Mouse (Mus musculus) ovary, postnatal 36 days (tissue): Measurements from ENCODE around the gene Pilra.
A peak's percentile ranks its signal among the peaks of the same experiment; 100 is the strongest.
"Not testable (repeated sequence)": the region's sequence is repeated elsewhere in the genome, so short reads cannot be mapped to it uniquely, and the experiment has no call there.

Experiments used
- DNase-seq: peaks from one replicate; pipeline ENCODE4 v3.0.0; 2022; ENCODE audit warnings: low spot score, mixed read lengths

Gene Pilra

DNA sequence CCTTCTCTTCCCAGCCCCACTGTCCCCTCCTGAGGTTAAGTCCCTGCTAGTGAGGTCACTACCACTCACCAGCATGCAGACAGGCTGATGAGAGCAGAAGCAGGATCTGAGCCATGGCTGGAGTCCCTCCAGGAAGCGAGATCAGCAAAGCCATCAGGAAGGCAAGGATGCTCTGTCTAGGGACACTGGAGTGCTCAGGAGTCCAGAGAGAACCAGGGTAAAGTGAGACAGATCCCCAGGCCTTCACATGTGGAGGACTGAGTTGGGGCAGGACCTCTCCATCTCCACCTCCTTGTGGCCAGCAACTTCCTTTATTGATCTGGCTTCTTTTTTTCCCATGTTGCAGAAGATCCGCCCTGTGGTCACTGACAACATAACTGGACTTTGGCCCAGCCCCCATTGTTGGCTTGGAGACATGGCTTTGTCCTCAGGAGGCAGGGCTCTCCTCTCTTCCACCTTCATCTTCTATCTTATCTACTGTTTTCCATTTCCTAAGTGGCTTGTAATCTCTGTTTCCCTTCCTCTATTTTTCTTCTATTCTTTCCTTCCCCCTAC lies at the start of gene Pilra:
Gene Pilra (minus strand): TSS at position 316 of the 555 bp plus-strand sequence.
- DNase-seq: not testable (repeated sequence)

DNA sequence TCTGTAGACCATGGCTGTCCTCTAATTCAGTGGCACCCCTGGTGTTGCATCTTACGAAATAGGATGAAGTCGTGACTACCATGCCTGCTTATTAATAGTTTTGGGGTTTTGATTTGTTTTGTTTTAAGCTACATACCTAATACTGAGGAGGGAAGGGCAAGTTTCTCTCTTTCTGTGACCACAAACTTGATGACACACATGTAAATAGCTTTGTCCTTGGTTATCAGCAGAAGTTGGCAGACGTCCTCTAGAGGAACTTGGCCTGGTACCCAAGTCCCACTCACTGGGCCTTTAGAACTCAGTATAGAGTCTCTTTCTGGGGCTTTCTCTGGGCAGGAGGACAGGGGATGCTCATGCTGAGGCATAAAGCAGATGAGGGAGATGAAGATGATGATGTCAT lies 47.3 kb upstream of the Pilra start:
- DNase-seq: no peak

DNA sequence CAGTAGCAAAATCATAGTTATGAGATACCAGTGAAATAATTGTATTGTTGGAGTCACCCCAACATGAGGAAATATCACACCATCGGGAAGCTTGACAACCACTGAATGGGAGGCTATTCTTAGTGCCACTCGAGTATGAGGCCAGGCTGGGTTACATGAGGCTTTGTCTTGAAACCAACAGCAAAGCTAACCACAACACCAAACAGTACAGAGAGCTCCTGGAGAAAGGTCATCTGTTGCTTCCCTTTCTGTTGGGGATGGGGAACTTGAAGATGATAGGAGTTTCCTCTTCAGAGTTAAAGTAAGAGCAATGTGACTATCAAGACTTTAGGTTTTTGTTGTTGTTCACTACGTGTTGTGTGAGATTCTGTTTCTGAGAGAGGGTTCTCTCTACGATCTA lies 46.8 kb upstream of the Pilra start:
- no peak for DNase-seq

DNA sequence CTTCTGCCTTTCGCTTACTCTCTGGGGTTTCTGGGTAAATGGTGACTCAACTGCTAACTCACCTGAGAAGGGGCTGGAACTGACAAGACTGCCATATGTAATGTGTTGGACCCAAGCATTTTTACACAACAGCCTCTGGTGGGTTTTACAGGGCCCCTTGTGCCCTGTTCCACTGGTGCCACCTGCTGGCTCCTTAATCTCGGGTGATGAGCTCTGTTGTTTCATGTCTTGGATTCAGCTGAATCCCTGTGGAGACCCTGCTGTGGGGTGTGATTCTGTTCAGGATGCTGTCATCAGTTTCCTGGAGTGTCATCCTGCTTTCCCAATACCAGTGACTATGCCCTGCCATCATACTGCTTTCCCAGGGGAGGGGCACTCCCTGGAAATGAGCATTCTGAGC lies 41.8 kb upstream of the Pilra start:
- peak; percentile 15 for DNase-seq

DNA sequence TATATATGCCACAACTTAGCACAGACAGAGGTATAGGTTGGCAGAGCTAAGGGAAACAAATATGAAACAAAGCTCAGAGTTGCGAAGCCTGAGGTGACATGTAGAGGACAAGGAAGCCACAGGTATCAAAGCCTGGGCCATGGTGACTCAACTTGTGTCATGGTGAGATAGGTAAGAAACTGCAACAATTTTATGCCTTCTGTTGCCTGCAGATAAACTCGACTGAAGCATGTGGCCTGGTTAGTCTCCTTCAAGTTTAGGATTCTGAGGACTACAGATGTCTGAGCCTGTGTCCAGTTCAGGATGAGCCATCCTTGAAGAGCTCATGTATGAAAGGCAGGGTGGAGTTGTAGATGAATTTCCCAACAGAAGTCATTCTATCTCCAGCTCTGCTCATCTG lies 39.0 kb upstream of the Pilra start:
- no peak for DNase-seq

DNA sequence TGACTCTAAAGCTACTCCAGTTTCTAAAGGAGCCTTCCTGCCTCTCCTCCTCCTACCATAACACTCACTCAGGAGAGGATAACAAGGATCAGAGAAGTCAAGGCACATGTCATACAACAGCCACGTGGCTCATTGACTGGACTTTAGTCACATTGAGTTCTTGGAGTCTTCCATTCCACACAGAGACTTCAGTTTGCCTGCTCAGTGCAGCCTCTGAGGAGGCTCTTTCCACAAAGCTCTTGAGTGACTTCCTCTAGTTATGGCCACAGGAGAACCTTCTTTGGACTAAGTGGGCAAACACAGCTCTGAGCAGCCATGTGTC lies 36.3 kb upstream of the Pilra start:
- DNase-seq: not testable (repeated sequence)

DNA sequence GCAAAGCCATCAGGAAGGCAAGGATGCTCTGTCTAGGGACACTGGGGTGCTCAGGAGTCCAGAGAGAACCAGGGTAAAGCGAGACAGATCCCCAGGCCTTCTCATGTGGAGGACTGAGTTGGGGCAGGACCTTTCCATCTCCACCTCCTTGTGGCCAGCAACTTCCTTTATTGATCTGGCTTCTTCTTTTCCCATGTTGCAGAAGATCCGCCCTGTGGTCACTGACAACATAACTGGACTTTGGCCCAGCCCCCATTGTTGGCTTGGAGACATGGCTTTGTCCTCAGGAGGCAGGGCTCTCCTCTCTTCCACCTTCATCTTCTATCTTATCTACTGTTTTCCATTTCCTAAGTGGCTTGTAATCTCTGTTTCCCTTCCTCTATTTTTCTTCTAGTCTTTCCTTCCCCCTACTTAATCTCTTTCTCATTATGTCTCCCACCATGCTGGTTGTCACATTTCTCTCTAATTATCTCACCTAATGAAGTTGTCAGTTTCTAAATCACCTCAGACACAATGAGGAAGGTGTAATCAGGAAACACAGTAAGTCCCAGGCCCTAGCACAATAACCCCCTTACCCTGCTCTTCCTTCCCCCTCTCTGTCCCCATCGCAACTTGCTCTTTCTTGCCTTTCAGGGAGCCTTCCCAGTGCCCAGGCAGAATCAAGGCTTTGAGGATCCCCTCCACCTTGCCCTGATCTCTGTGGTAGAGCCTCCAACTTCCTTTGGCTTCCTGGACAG lies 35.7 kb upstream of the Pilra start, which contains the start of gene Pilrb2:
Gene Pilrb2 (minus strand): TSS at position 172 of the 737 bp plus-strand sequence.
- DNase-seq: not testable (repeated sequence)

DNA sequence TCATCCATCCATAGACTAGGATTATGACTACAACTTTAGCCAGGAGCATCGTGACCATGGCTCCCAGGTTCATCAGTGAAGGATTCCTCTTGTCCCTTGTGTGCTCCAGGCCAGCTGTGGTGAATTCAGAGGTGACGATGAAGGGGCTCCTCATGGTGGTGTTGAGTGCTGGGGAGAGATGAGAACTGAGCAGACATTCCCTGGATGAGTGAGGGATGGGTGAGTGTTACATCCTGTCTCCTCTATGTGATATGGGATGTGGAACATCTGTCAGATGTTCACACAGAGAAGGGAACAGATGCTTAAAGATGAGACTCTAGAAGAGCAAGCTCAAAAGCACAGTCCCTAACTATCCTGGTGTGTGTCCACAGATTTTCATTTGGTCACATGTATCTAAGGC lies 32.5 kb upstream of the Pilra start:
- DNase-seq: not testable (repeated sequence)

DNA sequence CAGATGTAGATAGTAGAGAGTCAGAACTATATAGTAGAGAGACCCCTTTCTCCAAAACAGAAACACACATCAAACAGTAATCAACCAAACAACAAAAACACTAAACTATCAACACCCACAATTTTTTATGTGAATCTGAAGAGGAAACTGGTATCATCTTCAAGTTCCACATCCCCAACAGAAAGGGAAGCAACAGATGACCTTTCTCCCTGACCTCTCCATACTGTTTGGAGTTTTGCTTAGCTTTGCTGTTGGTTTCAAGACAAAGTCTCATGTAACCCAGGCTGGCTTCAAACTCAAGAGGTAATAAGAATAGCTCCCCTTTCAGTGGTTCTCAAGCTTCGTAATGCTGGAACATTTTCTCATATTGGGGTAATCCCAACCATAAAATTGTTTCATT lies 27.9 kb upstream of the Pilra start:
- DNase-seq: not testable (repeated sequence)

DNA sequence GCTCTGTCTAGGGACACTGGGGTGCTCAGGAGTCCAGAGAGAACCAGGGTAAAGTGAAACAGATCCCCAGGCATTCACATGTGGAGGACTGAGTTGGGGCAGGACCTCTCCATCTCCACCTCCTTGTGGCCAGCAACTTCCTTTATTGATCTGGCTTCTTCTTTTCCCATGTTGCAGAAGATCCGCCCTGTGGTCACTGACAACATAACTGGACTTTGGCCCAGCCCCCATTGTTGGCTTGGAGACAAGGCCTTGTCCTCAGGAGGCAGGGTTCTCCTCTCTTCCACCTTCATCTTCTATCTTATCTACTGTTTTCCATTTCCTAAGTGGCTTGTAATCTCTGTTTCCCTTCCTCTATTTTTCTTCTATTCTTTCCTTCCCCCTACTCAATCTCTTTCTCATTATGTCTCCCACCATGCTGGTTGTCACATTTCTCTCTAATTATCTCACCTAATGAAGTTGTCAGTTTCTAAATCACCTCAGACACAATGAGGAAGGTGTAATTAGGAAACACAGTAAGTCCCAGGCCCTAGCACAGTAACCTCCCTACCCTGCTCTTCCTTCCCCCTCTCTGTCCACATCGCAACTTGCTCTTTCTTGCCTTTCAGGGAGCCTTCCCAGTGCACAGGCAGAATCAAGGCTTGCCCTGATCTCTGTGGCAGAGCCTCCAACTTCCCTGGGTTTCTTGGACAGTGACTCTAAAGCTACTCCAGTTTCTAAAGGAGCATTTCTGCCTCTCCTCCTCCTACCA lies 22.1 kb upstream of the Pilra start, which contains the start of gene Pilrb1:
Gene Pilrb1 (minus strand): TSS at position 147 of the 751 bp plus-strand sequence.
- DNase-seq: not testable (repeated sequence)

DNA sequence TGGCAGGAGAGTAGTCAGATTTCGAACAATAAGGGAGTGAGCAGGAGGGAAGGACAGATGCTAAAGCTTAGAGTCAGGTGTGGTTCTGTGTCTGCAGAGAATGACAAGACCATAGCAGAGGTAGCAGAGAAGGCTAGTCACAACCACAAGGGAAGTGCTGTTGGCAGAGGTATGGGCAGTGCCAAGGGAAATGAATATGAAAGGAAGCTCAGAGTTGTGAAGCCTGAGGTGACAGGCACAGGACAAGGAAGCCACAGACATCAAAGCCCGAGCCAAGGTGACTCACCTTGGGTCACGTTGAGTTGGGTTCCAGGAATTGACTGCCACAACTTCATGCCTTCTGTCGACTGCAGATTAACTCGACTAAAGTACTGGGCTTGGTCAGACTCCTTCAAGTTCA lies 20.8 kb upstream of the Pilra start:
- DNase-seq: not testable (repeated sequence)

DNA sequence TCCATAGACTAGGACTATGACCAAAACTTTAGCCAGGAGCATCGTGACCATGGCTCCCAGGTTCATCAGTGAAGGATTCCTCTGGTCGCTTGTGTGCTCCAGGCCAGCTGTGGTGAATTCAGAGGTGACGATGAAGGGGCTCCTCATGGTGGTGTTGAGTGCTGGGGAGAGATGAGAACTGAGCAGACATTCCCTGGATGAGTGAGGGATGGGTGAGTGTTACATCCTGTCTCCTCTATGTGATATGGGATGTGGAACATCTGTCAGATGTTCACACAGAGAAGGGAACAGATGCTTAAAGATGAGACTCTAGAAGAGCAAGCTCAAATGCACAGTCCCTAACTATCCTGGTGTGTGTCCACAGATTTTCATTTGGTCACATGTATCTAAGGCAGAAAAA lies 18.8 kb upstream of the Pilra start:
- not testable (repeated sequence) for DNase-seq

DNA sequence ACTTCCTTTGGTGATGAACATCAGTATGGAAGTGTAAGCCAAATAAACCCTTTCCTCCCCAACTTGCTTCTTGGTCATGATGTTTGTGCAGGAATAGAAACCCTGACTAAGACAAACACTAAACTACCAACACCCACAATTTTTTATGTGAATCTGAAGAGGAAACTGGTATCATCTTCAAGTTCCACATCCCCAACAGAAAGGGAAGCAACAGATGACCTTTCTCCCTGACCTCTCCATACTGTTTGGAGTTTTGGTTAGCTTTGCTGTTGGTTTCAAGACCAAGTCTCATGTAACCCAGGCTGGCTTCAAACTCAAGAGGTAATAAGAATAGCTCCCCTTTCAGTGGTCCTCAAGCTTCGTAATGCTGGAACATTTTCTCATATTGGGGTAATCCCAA lies 14.2 kb upstream of the Pilra start:
- not testable (repeated sequence) for DNase-seq

DNA sequence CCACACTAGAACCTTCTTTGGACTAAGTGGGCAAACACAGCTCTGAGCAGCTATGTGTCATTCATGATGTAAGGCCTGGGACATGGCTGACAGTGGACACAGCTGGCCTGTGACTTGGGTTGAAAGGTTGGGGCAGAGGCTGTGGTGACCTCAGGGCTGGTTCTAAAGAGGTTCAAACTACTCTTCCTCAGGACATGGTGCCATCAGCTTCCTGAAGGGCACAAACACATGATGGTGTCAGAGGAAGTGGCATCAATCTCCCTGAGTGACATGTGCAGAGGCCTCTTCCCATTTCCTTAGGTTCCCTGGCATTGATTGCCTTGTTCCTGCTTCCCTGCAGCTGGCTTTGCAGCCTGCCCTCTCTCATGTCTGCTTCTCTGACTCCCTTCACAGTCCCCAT lies 1.0 kb upstream of the Pilra start:
- DNase-seq: not testable (repeated sequence)

DNA sequence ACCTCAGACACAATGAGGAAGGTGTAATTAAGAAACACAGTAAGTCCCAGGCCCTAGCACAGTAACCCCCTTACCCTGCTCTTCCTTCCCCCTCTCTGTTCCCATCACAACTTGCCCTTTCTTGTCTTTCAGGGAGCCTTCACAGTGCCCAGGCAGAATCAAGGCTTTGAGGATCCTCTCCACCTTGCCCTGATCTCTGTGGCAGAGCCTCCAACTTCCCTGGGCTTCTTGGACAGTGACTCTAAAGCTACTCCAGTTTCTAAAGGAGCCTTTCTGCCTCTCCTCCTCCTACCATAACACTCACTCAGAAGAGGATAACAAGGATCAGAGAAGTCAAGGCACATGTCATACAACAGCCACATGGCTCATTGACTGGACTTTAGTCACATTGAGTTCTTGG lies 530 bp upstream of the Pilra start:
- DNase-seq: no peak

DNA sequence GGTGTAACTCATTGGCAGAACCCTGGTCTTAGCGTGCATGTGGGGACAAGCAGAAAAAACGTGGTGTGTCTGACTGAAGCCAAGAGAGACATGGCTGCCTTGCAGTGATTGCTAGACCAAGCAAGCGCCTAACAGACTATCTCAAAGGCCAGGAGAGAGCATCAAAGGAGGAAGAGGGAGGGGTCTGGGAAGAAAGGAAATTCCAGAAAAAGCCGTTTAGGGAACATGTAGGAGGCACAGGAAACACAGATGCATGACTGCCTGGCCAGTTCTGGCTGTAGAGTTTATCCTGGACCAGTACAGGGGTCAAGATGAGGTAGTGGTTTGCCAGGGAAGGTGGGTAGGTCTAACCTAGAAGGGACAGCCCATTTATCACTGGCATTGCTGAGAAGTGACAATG lies 2.6 kb downstream of the Pilra start:
- DNase-seq: no peak

DNA sequence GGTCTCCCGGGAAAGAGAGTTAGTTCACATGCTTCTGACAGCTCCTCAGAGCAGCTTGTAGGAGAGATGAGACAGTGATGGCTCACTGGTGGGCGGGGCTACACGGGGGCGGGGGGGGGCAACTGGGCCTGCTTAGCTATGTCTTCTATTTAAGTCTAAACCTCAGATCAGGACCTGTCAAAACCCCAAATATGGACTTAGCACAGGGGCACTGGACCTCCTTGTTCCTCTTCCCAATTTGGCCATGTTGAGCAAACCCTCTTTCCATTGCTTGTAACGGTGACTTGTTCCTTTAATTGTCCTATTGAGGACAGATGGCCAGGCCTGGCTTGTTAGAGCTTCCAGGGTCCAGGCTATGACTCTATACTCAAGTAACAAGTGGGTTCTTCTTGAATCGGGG lies 4.6 kb downstream of the Pilra start:
- DNase-seq: no peak

DNA sequence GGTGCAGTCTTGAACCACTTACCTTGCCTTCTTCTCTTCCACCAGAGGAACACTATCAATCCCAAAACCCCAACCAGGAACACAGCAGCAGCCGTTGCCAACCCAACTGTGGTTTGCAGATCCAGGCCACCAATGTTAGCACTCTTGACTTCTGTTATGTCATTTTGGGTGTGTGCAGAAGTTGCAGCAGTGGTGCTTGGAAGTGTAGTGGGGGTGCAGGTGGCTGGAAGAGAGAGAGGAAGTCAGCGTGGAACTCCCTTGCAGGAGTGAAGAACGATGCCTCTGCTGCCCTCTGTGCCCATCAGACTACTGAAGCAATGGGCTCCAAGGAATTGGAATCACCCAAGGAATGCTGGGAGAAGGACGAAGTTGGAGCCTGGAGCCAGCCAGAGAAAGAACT lies 5.0 kb downstream of the Pilra start:
- DNase-seq: no peak

DNA sequence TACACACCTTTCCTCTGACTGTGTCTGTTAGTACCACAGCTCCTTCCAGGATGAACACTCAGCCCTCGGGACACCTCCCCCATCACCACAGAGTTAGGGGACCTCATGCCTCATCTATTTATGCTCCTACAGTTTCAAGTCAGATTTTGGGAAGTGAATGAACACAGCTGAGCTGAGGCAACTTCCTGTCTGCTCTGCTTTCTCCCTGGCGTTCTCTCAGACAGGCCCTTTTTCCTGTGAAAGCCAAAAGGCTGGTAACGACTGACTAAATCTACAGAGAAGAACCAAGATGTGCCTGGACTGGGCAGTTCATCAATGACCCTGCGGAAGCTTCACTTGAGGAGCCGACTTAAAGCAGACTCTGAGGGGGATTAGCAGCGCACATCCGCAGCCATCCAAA lies 5.8 kb downstream of the Pilra start:
- DNase-seq: no peak

DNA sequence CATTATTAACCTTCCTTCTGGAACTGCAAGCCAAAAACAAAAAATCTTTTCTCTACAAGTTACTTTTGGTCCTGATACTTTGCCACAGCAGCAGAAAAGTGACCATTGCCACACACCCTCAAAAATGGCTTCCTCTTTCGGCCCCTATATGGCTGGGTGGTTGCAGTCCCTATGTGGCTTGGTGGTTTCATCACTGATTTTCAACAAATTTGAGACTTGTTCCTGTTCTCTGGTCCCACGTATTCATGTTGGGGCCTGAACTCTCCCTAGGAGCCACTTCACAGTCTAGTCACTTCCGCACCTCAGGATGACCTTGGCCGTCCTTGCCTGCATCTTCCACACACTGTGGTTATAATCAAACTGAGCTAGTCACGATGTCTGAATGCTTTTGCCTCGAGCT lies 7.4 kb downstream of the Pilra start:
- no peak for DNase-seq

DNA sequence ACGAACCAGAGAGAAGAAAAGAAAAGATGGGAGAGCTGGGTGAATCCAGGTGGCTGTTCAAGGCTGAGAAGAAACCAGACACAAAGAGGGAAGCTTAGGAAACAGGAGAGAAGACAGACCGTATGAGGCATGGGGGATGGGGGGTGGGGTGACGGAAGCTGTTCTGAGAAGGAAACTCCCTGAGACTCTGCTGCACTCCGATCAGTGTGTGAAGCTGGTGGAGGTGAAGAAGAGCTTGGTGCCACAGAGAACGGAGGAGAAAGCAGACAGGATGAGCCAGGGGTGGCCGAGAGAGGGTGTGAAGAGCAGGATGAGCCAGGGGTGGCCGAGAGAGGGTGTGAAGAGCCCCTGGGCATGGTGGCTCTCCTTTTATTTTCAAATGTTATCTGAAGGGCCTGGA lies 9.7 kb downstream of the Pilra start:
- no peak for DNase-seq

DNA sequence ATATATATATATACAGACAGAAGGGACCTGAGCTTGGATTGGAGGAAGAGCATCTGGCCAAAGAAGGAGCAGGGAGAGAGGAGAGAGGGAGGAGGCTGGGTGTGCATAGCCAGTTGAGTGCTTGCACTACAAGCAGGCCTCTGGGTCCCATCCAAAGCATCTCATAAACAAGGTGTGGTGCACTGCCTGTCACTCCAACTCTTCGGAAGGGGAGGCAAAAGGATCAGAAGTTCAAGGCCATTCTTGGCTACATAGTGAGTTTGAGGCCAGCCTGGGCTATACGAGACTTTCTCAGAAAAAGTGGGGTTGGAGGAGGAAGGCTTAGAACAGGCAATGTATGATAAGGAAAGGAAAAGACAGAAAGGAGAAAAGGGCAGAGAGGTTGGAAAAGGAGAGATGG lies 10.1 kb downstream of the Pilra start:
- DNase-seq: no peak

DNA sequence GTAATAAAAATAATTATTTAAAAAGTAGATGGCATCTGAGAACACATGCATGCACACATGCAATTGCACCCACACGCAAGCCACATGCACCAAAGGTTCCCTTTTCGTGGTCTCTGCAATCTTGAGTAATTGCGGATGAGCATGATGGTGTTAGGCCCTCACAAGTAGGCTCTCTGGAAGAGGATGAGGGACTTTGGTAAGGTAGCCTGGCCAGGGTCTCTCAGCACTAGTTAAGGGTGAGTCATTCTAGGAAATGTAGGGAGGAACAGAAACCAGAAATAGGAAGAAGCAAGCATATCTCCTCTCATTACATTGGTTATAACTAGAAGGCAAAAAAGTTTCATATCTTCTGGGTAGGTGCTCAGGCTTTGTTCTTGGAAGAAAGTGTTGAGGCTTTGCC lies 11.1 kb downstream of the Pilra start:
- no peak for DNase-seq
